Mouse (Mus musculus) lung, adult 18-20 months (tissue): ENCODE measurements at regions not wholly inside any gene's neighbourhood (a gene's known extent, or its start where the extent isn't known, plus 50 kb on each side); places are given as distances from the start of the nearest gene placed in this dataset.

Source experiments
- DNase-seq, 2 experiments: peaks; one replicate each; pipeline ENCODE4 v3.0.0; 2022; ENCODE audit warnings: mixed read lengths in 2 of 2

GRCm38 (mm10) chr10:83964838-83965237, 242.2 kb downstream of the 1500009L16Rik start:
- DNase-seq = no peak

GRCm38 (mm10) chr10:83970501-83970900, 247.8 kb downstream of the 1500009L16Rik start:
- DNase-seq = no peak

GRCm38 (mm10) chr10:83974548-83974947, 251.9 kb downstream of the 1500009L16Rik start:
- no peak for DNase-seq

- no peak for DNase-seq
These were observed 253.9 kb downstream of the 1500009L16Rik start for GRCm38 (mm10) chr10:83976548-83976947.

- no peak for DNase-seq
These were observed 257.3 kb downstream of the 1500009L16Rik start for GRCm38 (mm10) chr10:83979930-83980329.

GRCm38 (mm10) chr10:83984697-83985415, 262.2 kb downstream of the 1500009L16Rik start:
- DNase-seq = no peak

GRCm38 (mm10) chr10:83992577-83993305, 270.1 kb downstream of the 1500009L16Rik start:
- DNase-seq = no peak

GRCm38 (mm10) chr10:83995026-83995600, 272.4 kb downstream of the 1500009L16Rik start:
- DNase-seq = no peak

GRCm38 (mm10) chr10:83995913-83996312, 273.2 kb downstream of the 1500009L16Rik start:
- peak; percentile 86 to 90 for DNase-seq

GRCm38 (mm10) chr10:83996489-83996888, 273.8 kb downstream of the 1500009L16Rik start:
- no peak for DNase-seq

- no peak for DNase-seq
These were observed 278.0 kb downstream of the 1500009L16Rik start for GRCm38 (mm10) chr10:84000436-84001208.

GRCm38 (mm10) chr10:84002744-84003143, 280.1 kb downstream of the 1500009L16Rik start:
- DNase-seq = no peak

- no peak for DNase-seq
These were observed 281.0 kb downstream of the 1500009L16Rik start for GRCm38 (mm10) chr10:84003601-84004149.

GRCm38 (mm10) chr10:84008923-84009322, 286.3 kb downstream of the 1500009L16Rik start:
- DNase-seq = no peak

- peak; percentile 40 to 68 for DNase-seq
These were observed 296.7 kb downstream of the 1500009L16Rik start for GRCm38 (mm10) chr10:84019381-84019780.

- peak; percentile 31 to 36 for DNase-seq
These were observed 297.5 kb downstream of the 1500009L16Rik start for GRCm38 (mm10) chr10:84020023-84020620.

GRCm38 (mm10) chr10:84021167-84022120, 298.8 kb downstream of the 1500009L16Rik start:
- no peak for DNase-seq

GRCm38 (mm10) chr10:84024294-84024693, 301.6 kb downstream of the 1500009L16Rik start:
- DNase-seq = no peak

- no peak for DNase-seq
These were observed 302.2 kb downstream of the 1500009L16Rik start for GRCm38 (mm10) chr10:84024901-84025300.

- no peak for DNase-seq
These were observed 304.1 kb downstream of the 1500009L16Rik start for GRCm38 (mm10) chr10:84026798-84027197.
